Mouse (Mus musculus): ENCODE results near the gene Kpnb1.

Kpnb1 gene

DNA sequence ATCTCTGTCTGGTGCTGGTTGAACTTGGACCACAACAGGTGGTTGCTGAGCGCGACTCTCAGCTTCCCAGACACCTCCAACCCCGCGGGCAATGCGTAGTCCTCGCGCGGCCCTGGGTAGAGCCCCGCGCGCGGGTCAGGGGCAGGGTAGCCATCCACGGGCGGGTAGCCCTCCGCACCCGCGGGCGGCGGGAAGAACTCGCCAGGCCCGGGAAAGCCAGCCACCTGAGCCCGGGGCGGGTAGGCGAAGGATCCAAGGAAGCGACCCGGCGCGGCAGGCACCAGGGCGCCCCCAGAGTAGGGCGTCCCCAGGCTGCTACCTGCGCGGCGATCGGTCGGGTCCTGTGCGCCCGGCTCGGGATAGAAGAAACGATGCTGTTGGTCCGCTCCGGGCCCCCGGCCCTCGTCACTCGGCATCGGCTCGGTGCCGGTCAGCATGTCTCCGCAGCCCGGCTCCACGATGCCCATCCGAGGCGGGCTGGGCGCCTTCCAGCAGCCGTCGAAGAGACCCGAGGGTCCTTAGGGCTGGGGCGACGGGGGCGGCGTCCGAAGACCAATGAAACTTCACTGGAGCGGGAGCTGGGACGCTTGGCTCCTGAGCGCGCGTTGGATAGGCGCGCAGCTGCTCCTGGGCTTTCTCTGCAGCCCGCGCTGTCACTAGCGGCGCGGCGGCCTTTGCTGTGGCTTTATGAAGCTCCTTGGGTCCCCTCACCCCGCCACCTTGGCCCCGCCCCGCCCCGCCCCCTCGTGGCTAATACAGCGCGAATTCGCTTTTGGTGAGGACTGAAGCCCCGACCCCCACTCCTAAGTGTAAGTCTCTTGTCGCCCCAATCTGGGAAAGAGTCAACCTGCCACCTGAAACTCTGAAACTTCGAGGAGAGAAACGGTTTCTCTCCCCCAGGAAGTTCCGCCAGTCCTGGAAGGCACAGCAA is 72.7 kb downstream of the Kpnb1 start, which contains the start of gene Tbx21:
Tbx21 (minus strand) TSS at position 661 of the 931 bp plus-strand sequence.
- in situ Hi-C loops (cut with MboI, MseI): no loop called here

DNA sequence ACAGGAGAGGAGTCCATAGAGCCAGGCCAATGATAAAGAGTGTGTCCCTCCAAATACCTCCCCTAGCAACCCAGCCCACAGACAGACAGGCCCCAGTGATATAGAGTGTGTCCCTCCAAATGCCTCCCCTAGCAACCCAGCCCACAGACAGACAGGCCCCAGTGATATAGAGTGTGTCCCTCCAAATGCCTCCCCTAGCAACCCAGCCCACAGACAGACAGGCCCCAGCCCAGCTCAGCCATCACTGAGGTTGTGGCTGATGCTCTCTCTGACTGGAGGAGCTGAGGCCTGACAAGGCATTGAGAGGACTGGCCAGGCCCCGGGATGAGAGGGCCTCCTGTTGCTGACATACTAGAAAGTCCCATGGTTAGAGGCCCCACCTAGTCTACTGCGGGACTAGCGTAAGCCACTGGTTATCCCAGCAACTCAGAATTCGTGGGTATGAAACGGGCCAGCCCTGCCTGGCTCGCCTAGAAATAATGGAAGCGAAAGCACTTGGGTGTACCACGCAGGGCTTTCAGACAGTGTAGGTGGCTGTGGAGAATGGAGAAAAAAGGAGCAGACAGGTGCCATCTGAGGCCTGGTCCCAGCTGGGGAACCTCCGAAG is 75.1 kb downstream of the Kpnb1 start:
- in situ Hi-C loops (cut with MboI, MseI): no loop called here
